Mouse (Mus musculus) embryo, embryonic 10 days (tissue): Measurements from ENCODE around the gene Samhd1.
"Not testable (repeated sequence)": the region's sequence is repeated elsewhere in the genome, so short reads cannot be mapped to it uniquely, and the experiment has no call there.

Experiments used
- DNase-seq: peaks from one replicate; pipeline ENCODE4 v3.0.0-alpha.2; 2015; ENCODE audit warnings: low spot score

Gene Samhd1

GRCm38 (mm10) chr2:157135014-157135413 is at the start of gene Samhd1:
Samhd1 (minus strand) TSS chr2:157135265.
- DNase-seq = peak; percentile 94

DNA sequence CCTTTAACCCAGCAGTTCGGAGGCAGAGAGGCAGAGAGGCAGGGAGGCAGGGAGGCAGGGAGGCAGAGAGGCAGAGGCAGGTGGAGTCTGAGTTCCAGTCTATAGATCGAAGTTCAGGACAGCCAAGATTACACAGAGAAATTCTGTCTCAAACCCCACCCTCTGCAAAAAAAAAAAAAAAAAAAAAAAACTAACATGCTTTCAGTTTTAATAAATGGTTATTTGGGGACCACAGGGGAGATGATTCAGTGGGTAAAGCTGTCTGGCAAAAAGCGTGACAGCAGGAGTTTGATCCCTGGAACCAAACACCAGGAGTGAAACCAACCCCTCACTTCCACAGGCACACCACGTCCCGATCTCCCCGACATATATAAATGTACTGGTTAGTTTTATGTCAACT is 43.1 kb upstream of the Samhd1 start:
- DNase-seq = no peak

DNA sequence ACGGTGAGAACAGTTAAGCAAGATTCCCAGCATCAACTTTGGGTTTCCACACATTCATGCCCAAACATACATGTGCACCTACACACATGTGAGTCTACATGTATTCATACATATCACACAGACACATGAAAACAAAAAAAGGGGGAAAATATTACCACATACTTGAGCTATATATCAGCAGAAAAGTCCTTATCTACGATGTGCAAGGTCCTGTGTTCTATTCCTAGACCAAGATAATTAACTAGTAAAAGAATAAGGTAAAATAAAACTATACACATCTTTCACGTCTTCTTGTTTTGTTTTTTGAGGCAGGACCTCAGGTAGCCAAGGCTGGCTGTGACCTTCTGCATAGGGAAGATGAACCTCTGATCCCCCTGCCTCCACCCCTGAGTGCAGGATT is 41.2 kb upstream of the Samhd1 start:
- DNase-seq = no peak

- DNase-seq = peak; percentile 9
Observed at GRCm38 (mm10) chr2:157174416-157174815, 39.4 kb upstream of the Samhd1 start.

DNA sequence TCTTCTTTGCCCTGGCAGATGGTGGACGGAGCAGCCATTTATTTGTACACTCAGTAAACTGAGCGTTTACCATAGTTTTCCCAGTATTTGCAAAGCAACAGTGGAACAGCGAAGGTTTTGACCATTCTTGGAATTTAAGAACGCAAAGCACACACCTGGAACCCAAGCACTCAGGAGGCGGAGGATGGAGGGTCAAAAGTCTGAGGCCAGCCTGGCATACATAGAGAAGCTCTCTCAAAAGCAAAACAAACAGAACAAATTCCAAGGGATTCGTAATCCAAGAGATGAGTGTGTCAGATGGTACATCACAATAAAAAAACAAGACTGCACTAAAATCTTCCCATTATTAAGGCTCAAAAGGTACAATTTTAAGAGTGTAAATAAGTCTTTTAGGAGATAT is 38.5 kb upstream of the Samhd1 start:
- no peak for DNase-seq

DNA sequence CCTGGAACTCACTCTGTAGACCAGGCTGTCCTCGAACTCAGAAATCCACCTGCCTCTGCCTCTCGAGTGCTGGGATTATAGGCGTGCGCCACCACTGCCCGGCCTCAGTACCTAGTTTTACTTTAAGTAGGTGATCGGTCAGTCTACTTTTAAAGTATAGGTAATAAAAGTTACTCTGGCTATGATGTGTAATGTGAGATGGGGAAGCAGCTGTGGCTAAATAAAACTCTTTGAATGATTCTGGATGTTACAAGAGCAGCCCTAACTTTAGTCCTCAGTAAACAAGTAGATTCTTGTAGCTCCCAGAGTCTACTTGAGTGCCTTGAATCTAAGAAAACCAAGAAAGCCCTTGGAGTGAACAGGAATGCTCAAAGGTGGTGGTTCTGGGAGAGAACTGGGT is 37.9 kb upstream of the Samhd1 start:
- DNase-seq = no peak

DNA sequence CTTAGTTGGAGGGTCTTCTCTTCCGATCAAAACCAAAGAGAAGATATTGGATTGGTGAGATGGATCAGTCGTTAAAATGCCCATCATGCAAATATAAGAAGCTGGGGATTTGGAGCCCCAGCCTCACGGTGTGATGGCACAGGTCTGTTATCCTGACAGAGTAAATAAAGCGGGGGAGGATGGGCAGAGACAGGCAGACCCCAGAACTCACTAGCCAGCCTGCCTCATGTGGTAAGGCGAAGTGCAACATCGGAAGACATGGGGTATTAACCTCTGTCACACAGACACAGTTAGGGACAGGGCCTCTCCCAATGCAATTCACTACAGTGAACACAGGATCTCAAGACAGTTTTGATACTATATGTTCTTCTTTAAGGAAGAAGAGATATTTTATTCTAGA is 35.6 kb upstream of the Samhd1 start:
- DNase-seq = peak; percentile 45

GRCm38 (mm10) chr2:157170166-157170565 is 35.1 kb upstream of the Samhd1 start:
- peak; percentile 84 for DNase-seq

GRCm38 (mm10) chr2:157166371-157167080 is 31.5 kb upstream of the Samhd1 start:
- DNase-seq = no peak

DNA sequence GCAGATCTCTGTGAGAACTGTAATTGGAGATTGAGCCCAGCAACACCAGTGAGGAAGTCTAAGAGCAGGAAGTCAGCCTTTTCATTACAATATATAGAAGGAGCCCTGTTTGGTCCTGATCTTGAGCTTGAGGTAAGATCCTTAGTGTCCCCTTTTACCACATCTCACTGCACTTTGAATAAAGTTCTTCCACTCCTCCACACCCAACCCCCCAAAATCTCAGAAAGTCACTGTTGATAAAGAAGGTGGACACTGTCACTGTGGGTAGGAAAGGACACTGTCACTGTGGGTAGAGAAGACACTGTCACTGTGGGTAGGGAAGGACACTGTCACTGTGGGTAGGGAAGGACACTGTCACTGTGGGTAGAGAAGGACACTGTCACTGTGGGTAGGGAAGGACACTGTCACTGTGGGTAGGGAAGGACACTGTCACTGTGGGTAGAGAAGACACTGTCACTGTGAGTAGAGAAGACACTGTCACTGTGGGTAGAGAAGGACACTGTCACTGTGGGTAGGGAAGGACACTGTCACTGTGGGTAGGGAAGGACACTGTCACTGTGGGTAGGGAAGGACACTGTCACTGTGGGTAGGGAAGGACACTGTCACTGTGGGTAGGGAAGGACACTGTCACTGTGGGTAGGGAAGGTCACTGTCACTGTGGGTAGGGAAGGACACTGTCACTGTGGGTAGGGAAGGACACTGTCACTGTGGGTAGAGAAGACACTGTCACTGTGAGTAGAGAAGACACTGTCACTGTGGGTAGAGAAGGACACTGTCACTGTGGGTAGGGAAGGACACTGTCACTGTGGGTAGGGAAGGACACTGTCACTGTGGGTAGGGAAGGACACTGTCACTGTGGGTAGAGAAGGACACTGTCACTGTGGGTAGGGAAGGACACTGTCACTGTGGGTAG is 30.5 kb upstream of the Samhd1 start:
- not testable (repeated sequence) for DNase-seq

DNA sequence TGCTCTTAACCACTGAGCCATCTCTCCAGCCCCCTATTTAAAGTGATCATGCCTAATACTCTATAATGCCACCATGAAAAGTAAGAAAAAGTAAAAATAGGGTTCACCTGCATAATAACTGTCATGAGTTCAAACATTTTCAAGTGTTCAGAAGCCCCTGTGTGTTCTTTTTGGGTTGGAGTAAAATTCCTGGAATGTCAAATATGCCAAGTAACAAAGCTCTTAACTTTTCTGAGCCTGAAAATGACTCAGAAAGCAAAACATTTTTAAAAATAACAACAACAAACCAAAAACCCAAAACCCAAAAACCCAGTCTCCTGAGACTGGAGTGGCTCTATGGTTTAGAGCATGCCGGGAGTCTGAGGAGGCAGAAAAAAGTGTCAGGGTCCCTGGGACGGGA is 29.0 kb upstream of the Samhd1 start:
- no peak for DNase-seq

- no peak for DNase-seq
Observed at GRCm38 (mm10) chr2:157156079-157156478, 21.0 kb upstream of the Samhd1 start.

DNA sequence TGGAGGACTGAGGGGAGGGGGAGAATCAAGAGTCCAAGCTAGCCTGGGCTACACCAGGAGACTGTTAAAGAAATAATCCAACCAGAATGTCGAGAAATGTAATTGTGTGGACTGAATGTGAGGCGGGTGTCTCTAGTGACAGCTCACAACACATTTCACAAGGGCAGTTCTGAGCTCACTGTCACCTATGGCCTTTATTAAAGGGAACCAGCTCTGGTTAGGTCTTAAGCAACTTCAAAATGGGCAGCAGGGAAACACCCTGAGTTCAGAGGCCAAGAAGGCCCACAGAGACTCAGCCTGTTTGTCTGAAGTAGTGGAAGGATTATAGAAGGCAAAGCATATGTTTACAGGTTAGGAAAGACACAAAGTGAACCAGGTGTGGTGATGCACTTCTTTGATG is 18.2 kb upstream of the Samhd1 start:
- DNase-seq = no peak

- no peak for DNase-seq
Observed at GRCm38 (mm10) chr2:157148417-157148816, 13.4 kb upstream of the Samhd1 start.

GRCm38 (mm10) chr2:157147397-157148020 is 12.4 kb upstream of the Samhd1 start:
- DNase-seq = no peak

DNA sequence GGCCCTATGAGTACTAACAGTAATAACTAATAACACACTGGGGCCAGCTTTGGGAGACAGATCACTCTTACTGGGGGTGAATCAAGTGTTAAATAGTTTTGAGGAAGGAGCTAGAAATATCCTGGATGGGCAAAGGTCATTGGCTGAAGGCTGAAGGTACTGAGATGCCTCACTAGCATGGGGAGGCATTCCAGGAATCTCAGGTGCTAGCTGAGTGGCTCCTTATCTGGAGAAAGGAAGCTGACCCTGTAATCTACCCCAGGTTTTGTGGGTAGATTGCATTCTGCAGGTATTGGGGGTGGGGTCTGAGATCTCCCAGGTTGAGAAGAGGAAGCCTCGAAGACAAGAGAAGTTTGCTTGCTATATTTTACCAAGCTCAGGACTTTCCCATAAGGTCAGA is 10.1 kb upstream of the Samhd1 start:
- no peak for DNase-seq

DNA sequence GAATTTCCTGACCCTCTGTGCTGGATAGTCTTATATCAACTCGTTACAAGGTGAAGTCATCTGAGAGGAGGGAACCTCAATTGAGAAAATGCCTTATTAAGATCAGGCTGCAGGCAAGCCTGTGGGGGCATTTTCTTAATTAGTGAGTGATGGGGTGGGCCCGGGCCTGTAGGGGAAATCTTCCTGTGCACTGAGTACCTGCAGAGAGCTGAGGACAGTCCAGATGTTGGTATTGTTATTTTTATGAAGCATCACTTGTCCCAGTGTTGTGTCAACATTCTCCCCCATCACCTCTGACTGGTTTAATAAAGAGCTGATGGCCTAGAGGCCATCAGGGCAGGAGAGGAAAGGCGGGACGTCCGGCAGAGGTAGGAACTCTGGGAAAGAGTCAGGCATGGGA is 9.1 kb upstream of the Samhd1 start:
- no peak for DNase-seq

DNA sequence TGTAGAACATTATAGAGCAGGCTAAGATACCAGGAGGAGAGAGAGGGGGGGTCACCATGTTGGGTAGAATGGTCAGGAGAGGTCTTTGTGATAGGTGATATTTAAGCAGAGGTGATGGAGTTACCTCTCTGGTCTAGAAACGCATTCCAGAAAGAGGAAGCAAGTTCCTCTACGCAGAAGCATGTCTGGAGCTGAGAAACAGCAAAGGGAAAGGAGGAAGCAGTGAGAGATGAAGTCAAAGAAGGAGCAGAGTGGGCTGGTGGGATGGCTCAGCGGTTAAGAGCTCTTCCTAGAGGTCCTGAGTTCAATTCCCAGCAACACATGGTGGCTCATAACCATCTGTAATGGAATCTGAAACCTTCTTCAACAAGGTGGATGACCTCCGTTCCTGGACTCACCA is 6.9 kb upstream of the Samhd1 start:
- no peak for DNase-seq

DNA sequence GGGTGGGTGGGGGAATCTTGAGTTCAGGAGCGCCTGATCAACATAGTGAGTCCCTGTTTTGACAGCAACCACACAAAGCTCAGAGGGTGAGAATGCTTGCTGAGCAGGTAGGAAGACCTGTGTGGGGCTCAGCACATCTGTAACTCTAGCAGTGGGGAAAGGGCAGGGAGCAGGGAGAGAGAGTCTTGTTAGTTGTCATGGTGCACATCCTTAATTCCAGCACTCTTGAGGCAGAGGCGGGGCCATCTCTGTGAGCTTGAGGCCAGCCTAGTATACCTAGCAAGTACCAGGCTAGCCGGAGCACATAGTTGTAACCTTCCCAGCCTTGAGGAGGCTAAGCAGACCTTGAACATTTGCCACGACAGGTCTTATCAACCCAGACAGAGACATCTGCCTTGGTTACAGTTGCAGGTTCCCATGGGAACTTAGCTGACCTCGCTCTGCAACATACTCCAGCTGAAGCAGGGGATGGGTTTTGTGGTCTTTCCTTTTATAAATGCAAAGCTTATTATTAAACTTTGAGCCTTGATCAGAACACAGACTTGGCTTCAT is 4.3 kb upstream of the Samhd1 start:
- no peak for DNase-seq

DNA sequence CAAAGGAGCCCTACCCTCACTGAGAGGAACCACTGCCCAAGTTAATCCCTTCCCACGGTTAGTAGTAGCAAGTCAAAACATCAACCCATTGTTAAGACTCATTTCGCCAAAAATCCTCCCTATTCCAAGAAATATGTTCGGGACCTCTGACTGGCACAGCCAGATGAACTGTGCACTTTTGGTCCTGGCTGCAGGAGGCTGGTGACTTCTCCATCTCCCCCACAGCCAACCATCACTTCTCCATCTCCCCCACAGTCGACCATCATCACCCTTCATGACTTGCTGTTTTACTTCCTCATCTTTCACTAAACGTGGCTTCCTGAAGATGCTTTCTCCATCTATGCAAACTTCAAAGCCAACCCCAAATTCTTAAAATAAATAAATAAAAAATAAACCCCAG is 3.7 kb upstream of the Samhd1 start:
- no peak for DNase-seq

GRCm38 (mm10) chr2:157137959-157138731 is 3.1 kb upstream of the Samhd1 start:
- DNase-seq = no peak

GRCm38 (mm10) chr2:157136646-157137045 is 1.6 kb upstream of the Samhd1 start:
- DNase-seq = no peak
